Mouse (Mus musculus): ENCODE data around the gene Rngtt. TPM values are rescaled to one million over a fixed set of nuclear protein-coding genes. Genes with fewer than 3 reads are reported as not detected.

Gene Rngtt
- polyA plus RNA-seq, 1 experiment from 2014 or later, result 23.6 TPM

DNA sequence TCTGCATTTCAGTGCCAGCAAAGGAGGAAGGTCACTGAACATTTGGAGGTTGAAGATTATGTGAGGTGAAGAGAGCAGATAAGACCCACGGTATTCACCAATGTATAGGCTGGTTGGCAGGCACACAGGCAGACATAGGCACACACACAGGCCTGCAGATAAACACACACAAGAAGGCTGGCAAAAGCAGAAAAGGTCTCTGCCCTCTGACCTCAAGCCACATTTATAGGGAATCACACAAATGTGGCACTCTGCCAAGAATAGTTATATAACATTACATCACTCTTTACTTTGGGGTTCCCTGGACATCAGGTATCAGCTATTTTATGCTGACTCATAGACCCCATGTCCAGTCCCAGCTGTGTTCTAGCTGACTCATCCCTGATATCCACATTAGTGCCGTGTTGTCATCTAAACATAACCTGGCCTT, 156.9 kb downstream of the Rngtt start:
- peak overlapping the region; percentile 100 for H3K27ac ChIP-seq

GRCm38 (mm10) chr4:33467627-33468026, 157.5 kb downstream of the Rngtt start:
- Histone ChIP-seq H3K4me2 (0 out of 2 replicates have a peak overlapping the region, but pooled peaks have one; percentile 18), H3K4me3 (no peak overlapping the region), H3K27me3 (replicated peaks) (no peaks in the 10 kb centered on the region), H3K9me3 (replicated peaks) (no peaks in the 10 kb centered on the region), H3K27ac (peak overlapping the region; percentile 100), H3K36me3 (peaks cover 10% of the 10 kb centered on the region), H3K4me1 (peaks cover 68% of the 10 kb centered on the region), H3K9ac (peak overlapping the region; percentile 44; the same call in 1 of the 2 replicates)
- no peak for ATAC-seq
- WGBS (ENCODE audit: insufficient replicate concordance), result 61% methylated on average over 1 of the region's 1 CpGs

More for the DNA sequence above, 156.9 kb downstream of the Rngtt start:
- H3K4me2 ChIP-seq, result peak overlapping the region; percentile 65
- peak overlapping the region; percentile 62 for H3K9ac ChIP-seq
- peaks cover 15% of the 10 kb centered on the region for H3K36me3 ChIP-seq
- no peaks in the 10 kb centered on the region for H3K9me3 ChIP-seq (replicated peaks)
- peak; percentile 92 for ATAC-seq
- no peaks in the 10 kb centered on the region for H3K27me3 ChIP-seq (replicated peaks)
- H3K4me3 ChIP-seq, result peak overlapping the region; percentile 29; the same call in 1 of the 2 replicates
- H3K4me1 ChIP-seq, result peaks cover 62% of the 10 kb centered on the region
- WGBS (ENCODE audit: insufficient replicate concordance), result 8% methylated on average over 2 of the region's 2 CpGs

GRCm38 (mm10) chr4:33468151-33468550, 158.0 kb downstream of the Rngtt start:
- ATAC-seq, result no peak
- peak overlapping the region; percentile 100 for H3K27ac ChIP-seq
- no peaks in the 10 kb centered on the region for H3K27me3 ChIP-seq (replicated peaks)
- peaks cover 10% of the 10 kb centered on the region for H3K36me3 ChIP-seq
- H3K9ac ChIP-seq, result peak overlapping the region; percentile 44; the same call in 1 of the 2 replicates
- no peaks in the 10 kb centered on the region for H3K9me3 ChIP-seq (replicated peaks)
- no peak overlapping the region for H3K4me3 ChIP-seq
- peaks cover 69% of the 10 kb centered on the region for H3K4me1 ChIP-seq
- H3K4me2 ChIP-seq, result no peak overlapping the region
- 73% methylated on average over 3 of the region's 3 CpGs for WGBS (ENCODE audit: insufficient replicate concordance)

DNA sequence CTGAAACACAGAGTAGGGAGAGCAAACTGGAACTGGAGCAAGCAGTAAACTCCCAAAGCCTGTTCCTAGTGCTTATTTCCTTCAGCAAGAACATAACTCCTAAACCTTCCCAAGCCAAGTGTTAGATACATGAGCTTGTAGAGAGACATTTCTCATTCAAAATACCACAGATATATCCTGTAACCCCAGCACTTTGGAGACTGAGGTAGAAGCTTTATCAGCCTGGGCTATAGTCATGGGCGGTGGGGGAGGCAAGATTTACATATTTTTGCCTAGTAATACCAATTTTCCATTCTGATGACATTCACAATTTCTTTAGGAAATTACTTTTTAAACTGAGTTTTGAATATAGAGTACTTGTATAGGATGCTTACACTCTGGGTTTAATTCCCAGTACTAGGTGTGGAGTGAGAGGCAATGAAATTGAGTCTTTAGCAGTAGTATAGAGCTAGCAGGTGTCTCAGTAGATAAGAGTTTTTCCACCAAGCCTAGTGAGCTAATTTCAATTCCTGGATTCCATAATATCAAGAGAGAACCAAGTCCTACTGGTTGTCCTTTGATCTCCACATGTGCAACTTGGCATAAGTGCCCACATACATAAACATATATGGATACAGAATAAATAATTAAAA, 160.7 kb downstream of the Rngtt start:
- Histone ChIP-seq H3K4me2 (peak overlapping the region; percentile 34), H3K4me1 (peaks cover 60% of the 10 kb centered on the region), H3K27ac (peak overlapping the region; percentile 93), H3K36me3 (peaks cover 2% of the 10 kb centered on the region; the same call in 1 of the 2 replicates), H3K9me3 (replicated peaks) (no peaks in the 10 kb centered on the region), H3K9ac (peak overlapping the region; percentile 59), H3K27me3 (replicated peaks) (no peaks in the 10 kb centered on the region), H3K4me3 (no peak overlapping the region)
- WGBS (ENCODE audit: insufficient replicate concordance), result 52% methylated on average over 1 of the region's 1 CpGs
- ATAC-seq, result peak; percentile 79

GRCm38 (mm10) chr4:33478011-33478785, 168.1 kb downstream of the Rngtt start:
- peak overlapping the region; percentile 30; the same call in 1 of the 2 replicates for H3K27ac ChIP-seq
- 77% methylated on average over 8 of the region's 8 CpGs for WGBS (ENCODE audit: insufficient replicate concordance)

GRCm38 (mm10) chr4:33481721-33482120, 171.6 kb downstream of the Rngtt start:
- Histone ChIP-seq H3K4me3 (no peak overlapping the region), H3K27me3 (replicated peaks) (no peaks in the 10 kb centered on the region), H3K4me1 (peaks cover 15% of the 10 kb centered on the region), H3K27ac (no peak overlapping the region), H3K9ac (no peak overlapping the region), H3K4me2 (no peak overlapping the region), H3K9me3 (replicated peaks) (no peaks in the 10 kb centered on the region), H3K36me3 (no peaks in the 10 kb centered on the region)
- ATAC-seq, result no peak

More at GRCm38 (mm10) chr4:33478011-33478785, 168.1 kb downstream of the Rngtt start:
- Histone ChIP-seq H3K9ac (no peak overlapping the region), H3K9me3 (replicated peaks) (no peaks in the 10 kb centered on the region), H3K4me1 (no peaks in the 10 kb centered on the region), H3K4me2 (no peak overlapping the region), H3K4me3 (no peak overlapping the region), H3K36me3 (no peaks in the 10 kb centered on the region), H3K27me3 (replicated peaks) (no peaks in the 10 kb centered on the region)
- no peak for ATAC-seq

DNA sequence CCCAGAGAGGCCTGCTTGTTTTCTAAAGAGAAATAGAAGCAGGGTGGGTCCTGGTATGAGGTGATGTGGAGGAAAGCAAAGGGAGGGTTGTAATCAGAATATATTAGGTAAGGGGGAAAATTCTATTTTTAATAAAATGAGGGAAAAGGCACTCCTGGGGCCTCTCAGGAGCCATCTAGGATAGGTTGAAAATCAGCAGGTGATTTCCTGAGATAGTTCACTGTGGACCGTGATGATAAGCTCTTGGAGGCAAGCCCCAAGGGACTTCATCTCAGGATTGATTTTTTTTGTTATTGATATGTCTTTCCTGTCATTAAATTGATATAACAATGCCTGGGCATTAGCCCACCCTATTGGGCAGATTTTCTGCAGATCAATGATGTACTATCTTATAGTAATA, 175.9 kb downstream of the Rngtt start:
- WGBS (ENCODE audit: insufficient replicate concordance), result 57% methylated on average over 1 of the region's 1 CpGs
- H3K4me1 ChIP-seq, result peaks cover 17% of the 10 kb centered on the region
- no peak overlapping the region for H3K9ac ChIP-seq
- H3K27ac ChIP-seq, result no peak overlapping the region
- no peak overlapping the region for H3K4me2 ChIP-seq
- no peaks in the 10 kb centered on the region for H3K9me3 ChIP-seq (replicated peaks)
- ATAC-seq, result no peak; the same call in 1 of the 2 replicates
- no peak overlapping the region for H3K4me3 ChIP-seq
- no peaks in the 10 kb centered on the region for H3K36me3 ChIP-seq
- no peaks in the 10 kb centered on the region for H3K27me3 ChIP-seq (replicated peaks)

DNA sequence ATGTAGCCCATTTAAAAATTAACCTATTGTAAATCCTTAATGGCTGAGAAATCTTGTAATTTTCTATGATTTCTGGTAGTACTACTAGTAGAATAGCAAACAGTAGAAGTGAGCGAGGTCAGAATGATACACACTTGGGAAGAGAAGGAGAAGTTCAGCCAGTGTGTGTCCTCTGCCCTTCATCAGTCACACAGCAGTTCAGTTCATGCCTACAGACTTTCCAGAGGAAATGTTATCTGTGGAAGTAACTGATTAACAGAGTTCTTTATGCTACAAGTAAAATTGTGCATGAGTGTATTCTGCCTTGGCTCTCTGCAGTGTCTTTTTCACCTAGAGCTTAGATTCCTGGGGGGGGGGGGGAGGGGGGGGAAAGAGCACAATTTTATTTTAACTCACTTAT, 181.0 kb downstream of the Rngtt start:
- WGBS (ENCODE audit: insufficient replicate concordance), result 59% methylated on average over 1 of the region's 1 CpGs
- ATAC-seq, result no peak
- no peak overlapping the region for H3K27ac ChIP-seq
- no peaks in the 10 kb centered on the region for H3K9me3 ChIP-seq (replicated peaks)
- peaks cover 3% of the 10 kb centered on the region; the same call in 1 of the 2 replicates for H3K36me3 ChIP-seq
- no peak overlapping the region for H3K4me3 ChIP-seq
- H3K4me1 ChIP-seq, result peaks cover 18% of the 10 kb centered on the region
- H3K27me3 ChIP-seq (replicated peaks), result no peaks in the 10 kb centered on the region
- H3K4me2 ChIP-seq, result no peak overlapping the region
- no peak overlapping the region for H3K9ac ChIP-seq

DNA sequence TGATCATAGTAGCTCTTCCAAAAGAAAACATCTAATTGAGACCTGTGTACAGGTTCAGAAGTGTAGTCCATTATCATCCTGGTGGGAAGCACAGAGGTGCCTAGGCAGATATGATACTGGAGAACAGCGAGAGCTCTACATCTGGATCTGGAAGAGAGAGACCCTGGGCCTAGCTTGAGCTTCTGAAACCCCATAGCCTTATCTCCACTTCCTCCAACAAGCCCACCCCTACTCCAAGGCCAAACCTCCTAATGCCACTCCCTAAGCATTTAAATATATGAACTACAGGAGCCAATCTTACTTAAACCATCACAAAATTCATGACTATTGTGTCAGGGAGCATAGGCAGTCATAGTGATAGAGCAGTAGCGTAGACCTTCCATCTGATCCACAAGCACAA, 184.3 kb downstream of the Rngtt start:
- Histone ChIP-seq H3K9ac (no peak overlapping the region), H3K27me3 (replicated peaks) (no peaks in the 10 kb centered on the region), H3K4me1 (peaks cover 15% of the 10 kb centered on the region; the same call in 1 of the 2 replicates), H3K4me3 (no peak overlapping the region), H3K4me2 (no peak overlapping the region), H3K27ac (no peak overlapping the region), H3K36me3 (peaks cover 3% of the 10 kb centered on the region; the same call in 1 of the 2 replicates), H3K9me3 (replicated peaks) (no peaks in the 10 kb centered on the region)
- 88% methylated on average over 2 of the region's 2 CpGs for WGBS (ENCODE audit: insufficient replicate concordance)
- ATAC-seq, result no peak

- Histone ChIP-seq H3K27me3 (replicated peaks) (no peaks in the 10 kb centered on the region), H3K27ac (no peak overlapping the region), H3K4me1 (peaks cover 12% of the 10 kb centered on the region; the same call in 1 of the 2 replicates), H3K9me3 (replicated peaks) (no peaks in the 10 kb centered on the region), H3K36me3 (peaks cover 16% of the 10 kb centered on the region), H3K4me2 (no peak overlapping the region), H3K4me3 (no peak overlapping the region), H3K9ac (no peak overlapping the region)
- 84% methylated on average over 2 of the region's 2 CpGs for WGBS (ENCODE audit: insufficient replicate concordance)
- no peak for ATAC-seq
Measured at GRCm38 (mm10) chr4:33496985-33497384, 186.9 kb downstream of the Rngtt start.

DNA sequence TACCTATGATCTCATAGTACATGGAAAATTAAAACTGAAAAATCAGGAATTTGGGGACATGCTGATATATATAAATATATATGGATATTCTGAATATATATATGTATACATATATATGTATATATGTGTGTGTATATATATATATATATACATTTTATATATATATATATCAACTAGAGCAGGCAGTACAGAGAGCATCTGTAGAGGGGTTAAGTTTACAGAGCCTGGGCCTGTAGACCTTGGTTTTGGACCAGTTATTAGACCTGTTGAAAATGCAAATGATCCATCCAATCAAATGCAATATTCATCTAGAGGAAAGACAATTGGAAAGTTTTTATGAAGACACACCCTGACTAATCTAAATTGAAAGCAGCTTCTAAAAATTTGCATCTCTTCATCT, 187.5 kb downstream of the Rngtt start:
- H3K9ac ChIP-seq, result no peak overlapping the region
- no peak overlapping the region for H3K4me3 ChIP-seq
- no peak for ATAC-seq
- peaks cover 12% of the 10 kb centered on the region; the same call in 1 of the 2 replicates for H3K4me1 ChIP-seq
- H3K36me3 ChIP-seq, result peaks cover 23% of the 10 kb centered on the region
- no peaks in the 10 kb centered on the region for H3K27me3 ChIP-seq (replicated peaks)
- H3K9me3 ChIP-seq (replicated peaks), result no peaks in the 10 kb centered on the region
- H3K27ac ChIP-seq, result no peak overlapping the region
- H3K4me2 ChIP-seq, result no peak overlapping the region

DNA sequence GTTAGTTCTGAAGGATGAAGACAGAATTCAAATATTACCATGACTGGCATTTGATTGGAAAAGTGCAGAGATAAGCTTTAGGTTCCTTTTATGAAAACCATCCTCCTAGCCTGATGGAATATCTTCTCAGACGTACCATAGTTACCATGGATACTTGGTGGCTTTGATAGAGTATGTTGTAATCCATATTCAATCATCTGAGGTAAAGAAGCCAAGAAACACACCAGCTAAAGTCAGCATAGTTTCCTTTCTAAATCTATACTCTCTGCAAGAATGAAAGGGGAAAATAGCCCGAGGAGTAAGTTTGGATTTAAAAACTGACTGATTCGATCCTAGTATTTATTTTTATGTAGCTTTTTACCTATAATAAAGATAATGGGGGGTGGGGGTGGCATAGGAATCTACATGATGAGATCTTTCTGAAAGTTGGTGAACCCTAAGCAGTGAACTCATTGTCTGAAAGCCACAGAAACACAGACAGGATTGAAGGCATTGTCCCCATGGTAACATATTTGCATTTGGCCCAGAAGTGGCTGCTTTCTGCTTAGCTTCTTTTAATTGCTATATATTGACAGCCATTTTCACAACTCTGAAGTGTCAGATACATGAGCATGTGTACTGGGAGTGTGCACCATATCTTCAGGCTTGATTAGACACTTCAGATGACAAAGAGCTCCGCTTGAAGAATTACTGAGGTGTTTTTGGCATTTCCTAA, 188.2 kb downstream of the Rngtt start:
- no peak overlapping the region for H3K4me3 ChIP-seq
- no peak for ATAC-seq
- H3K27ac ChIP-seq, result no peak overlapping the region
- WGBS (ENCODE audit: insufficient replicate concordance), result 74% methylated on average over 4 of the region's 4 CpGs
- no peaks in the 10 kb centered on the region for H3K27me3 ChIP-seq (replicated peaks)
- no peak overlapping the region for H3K9ac ChIP-seq
- no peak overlapping the region for H3K4me2 ChIP-seq
- H3K9me3 ChIP-seq (replicated peaks), result no peaks in the 10 kb centered on the region
- peaks cover 12% of the 10 kb centered on the region; the same call in 1 of the 2 replicates for H3K4me1 ChIP-seq
- H3K36me3 ChIP-seq, result peaks cover 27% of the 10 kb centered on the region
